In the genomic region with DNA sequence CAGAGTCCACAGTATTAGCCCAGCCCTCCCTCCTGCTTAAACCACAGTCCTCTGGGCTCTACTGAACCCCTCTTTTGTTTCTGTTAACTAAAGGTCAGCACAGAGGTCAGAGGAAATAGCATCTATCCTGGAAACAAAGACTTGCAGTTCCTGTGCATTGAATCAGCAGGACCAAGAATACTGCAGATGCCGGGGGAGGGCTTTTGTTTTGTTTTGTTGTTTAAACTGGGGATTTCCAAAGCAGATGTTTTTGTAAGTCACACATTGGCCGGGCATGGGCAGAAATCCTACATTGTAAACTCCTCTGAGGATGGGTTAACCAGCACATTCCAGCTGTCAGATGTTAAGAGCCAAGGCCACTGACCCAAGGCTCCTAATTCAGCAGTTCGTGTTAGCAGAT, we compare ENCODE assay signal across 8 mouse cellular contexts.
DNase-seq lines count a peak whose midpoint lies in the region; ATAC-seq and TF ChIP-seq lines count a peak whose summit lies in the region.

No protein-coding gene starts in this region.

- peaks cover 77% of the 10 kb centered on the region for H3K4me1 ChIP-seq in E14TG2a.4 (replicated peaks; ENCODE audit: low read depth, low read length)
- peaks cover 8% of the 10 kb centered on the region for H3K4me1 ChIP-seq in limb, embryonic 14.5 days (ENCODE audit: control insufficient read depth, insufficient read depth, low read length)

- no peaks in the 10 kb centered on the region; the same call in 1 of the 2 replicates for H3K9me3 ChIP-seq in E14TG2a.4 (ENCODE audit: low read length)
- no peaks in the 10 kb centered on the region for H3K9me3 ChIP-seq in limb, embryonic 14.5 days (ENCODE audit: control insufficient read depth, low read length)

- H3K4me3 ChIP-seq in gastrocnemius, adult 2 months = no peak overlapping the region
- H3K4me3 ChIP-seq in E14TG2a.4 (replicated peaks; ENCODE audit: low read length) = peak overlapping the region; percentile 17
- H3K4me3 ChIP-seq in limb, embryonic 14.5 days (replicated peaks; ENCODE audit: low read length) = no peak overlapping the region

- 19% methylated on average over 3 of the region's 3 CpGs for WGBS in limb, embryonic 14.5 days

- no peak for TF ChIP-seq CTCF in gastrocnemius, adult 2 months (IDR thresholded peaks at IDR 0.05)
- TF ChIP-seq CTCF in E14TG2a.4 (conservative IDR thresholded peaks at IDR 0.05; ENCODE audit: low read length) = no peak

- no peak overlapping the region for H3K4me2 ChIP-seq in limb, embryonic 14.5 days (replicated peaks; ENCODE audit: low read depth, low read length, severe bottlenecking)

- peak overlapping the region; percentile 62; the same call in 1 of the 2 replicates for H3K27ac ChIP-seq in gastrocnemius, adult 2 months
- no peak overlapping the region for H3K27ac ChIP-seq in limb, embryonic 14.5 days (replicated peaks; ENCODE audit: low read depth, low read length)

- H3K9ac ChIP-seq in limb, embryonic 14.5 days (ENCODE audit: low read depth, low read length, severe bottlenecking) = no peak overlapping the region

- no peaks in the 10 kb centered on the region; the same call in 1 of the 2 replicates for H3K36me3 ChIP-seq in E14TG2a.4 (ENCODE audit: insufficient read depth, low read length)
- H3K36me3 ChIP-seq in limb, embryonic 14.5 days (ENCODE audit: control insufficient read depth, insufficient read depth, low read length) = no peaks in the 10 kb centered on the region

- ATAC-seq in limb, embryonic 14.5 days (ENCODE audit: low FRiP score, low read depth) = no peak

- no peak for TF ChIP-seq POLR2A in limb, embryonic 14.5 days (IDR thresholded peaks at IDR 0.05; ENCODE audit: borderline replicate concordance, extremely low read depth, insufficient read depth, insufficient read length)

- no peaks in the 10 kb centered on the region for H3K27me3 ChIP-seq in E14TG2a.4 (ENCODE audit: insufficient read depth, low read length)
- no peaks in the 10 kb centered on the region for H3K27me3 ChIP-seq in limb, embryonic 14.5 days (ENCODE audit: control insufficient read depth, insufficient read depth, low read length)

- intact Hi-C loops in gastrocnemius, adult 2 months (cut with DNase I) = no loop called here
- intact Hi-C loops in gastrocnemius, postnatal 14 days (cut with DNase I; ENCODE audit: low total_unique reads) = no loop called here

- DNase-seq in gastrocnemius, adult 2 months = no peak
- no peak for DNase-seq in gastrocnemius, postnatal 14 days
- peak; percentile 79 for DNase-seq in heart, adult 8-10 months (ENCODE audit: low spot score)
- peak; percentile 2 for DNase-seq in limb, embryonic 14.5 days (ENCODE audit: low spot score)
- DNase-seq in cerebellum, adult 8-10 months = no peak
- no peak for DNase-seq in cerebellum, postnatal 4 days (ENCODE audit: low spot score in 2 of 2)
- no peak for DNase-seq in layer of hippocampus, adult 9-10 months (ENCODE audit: low spot score)

Comparison
In these comparisons a context has a peak if more than half of its experiments do, and no peak if none do; other contexts are left out.
1. DNase-seq: peak in heart, adult 8-10 months (single experiment) and limb, embryonic 14.5 days (single experiment); none in gastrocnemius, adult 2 months (single experiment), gastrocnemius, postnatal 14 days (single experiment), cerebellum, adult 8-10 months (single experiment), cerebellum, postnatal 4 days (0 of 2) and layer of hippocampus, adult 9-10 months (single experiment).